Mouse (Mus musculus) lung, embryonic 14.5 days (tissue): Measurements from ENCODE around the gene Olfr855. TPM values are rescaled to one million over a fixed set of nuclear protein-coding genes. Genes with fewer than 3 reads are reported as not detected.
A peak's percentile ranks its signal among the peaks of the same experiment; 100 is the strongest.

Experiments
- ATAC-seq: fragments of 200-750 bp; cut with Nextera tagmentation; 2 replicates; pipeline ENCODE4 v1.8.0; 2017; ENCODE audit warnings: mild to moderate bottlenecking, moderate TSS enrichment, moderate library complexity; ENCODE audit not compliant: insufficient read depth
- DNase-seq: peaks from one replicate; pipeline ENCODE4 v3.0.0-alpha.2; 2015
- H3K27ac ChIP-seq: fragments of 300-500 bp; sonication (generic); 2 replicates; pipeline ENCODE4 v1.5.1; 2014; ENCODE audit warnings: low read depth, mild to moderate bottlenecking, moderate library complexity
- H3K27me3 ChIP-seq: fragments of 300-500 bp; sonication (generic); 2 replicates; pipeline ENCODE4 v1.6.1; 2014; ENCODE audit warnings: low read length, control low read depth; ENCODE audit not compliant: insufficient read depth
- H3K36me3 ChIP-seq: fragments of 300-500 bp; sonication (generic); 2 replicates; pipeline ENCODE4 v1.6.1; 2014; ENCODE audit warnings: control low read depth; ENCODE audit not compliant: insufficient read depth
- H3K4me1 ChIP-seq: fragments of 300-500 bp; sonication (generic); 2 replicates; pipeline ENCODE4 v1.6.1; 2014; ENCODE audit warnings: antibody characterized with exemption, control low read depth; ENCODE audit not compliant: insufficient read depth
- H3K4me2 ChIP-seq: fragments of 300-500 bp; sonication (generic); 2 replicates; pipeline ENCODE4 v1.6.1; 2014; ENCODE audit warnings: mild to moderate bottlenecking
- H3K4me3 ChIP-seq: fragments of 300-500 bp; sonication (generic); 2 replicates; pipeline ENCODE4 v1.5.1; 2014; ENCODE audit warnings: low read depth, low read length
- H3K9ac ChIP-seq: fragments of 300-500 bp; sonication (generic); 2 replicates; pipeline ENCODE4 v1.6.1; 2014
- H3K9me3 ChIP-seq: fragments of 300-500 bp; sonication (generic); 2 replicates; pipeline ENCODE4 v1.6.1; 2016; ENCODE audit warnings: low read depth, low read length, control low read depth
- CTCF ChIP-seq: IDR thresholded peaks from 2 replicates; pipeline ENCODE4 v1.5.1; 2016; ENCODE audit warnings: antibody characterized with exemption, low read depth
- WGBS: fragments of 180-500 bp; shearing (Covaris S2); extraction: QIAGEN DNeasy Blood & Tissue Kit; methylation state at CpG from one replicate; pipeline ENCODE4 v1.1.7; 2014; 5-methylcytosine and 5-hydroxymethylcytosine counted together
- polyA plus RNA-seq: library from polyadenylated mRNA; unstranded; fragments of >200 nt; fragmentation: Nextera tagmentation; extraction: Ambion mirVana; gene quantifications from 2 replicates; pipeline ENCODE4 v1.2.1, GENCODE M21; 2014

The Olfr855 gene
- not detected in 2 replicates for polyA plus RNA-seq

- Histone ChIP-seq H3K9me3 (no peaks in the 10 kb centered on the region), H3K9ac (no peak within 1 kb of the TSS), H3K36me3 (no peaks in the 10 kb centered on the region), H3K27ac (no peak within 1 kb of the TSS), H3K4me3 (no peak within 1 kb of the TSS), H3K4me2 (no peak within 1 kb of the TSS), H3K4me1 (no peaks in the 10 kb centered on the region), H3K27me3 (no peaks in the 10 kb centered on the region)
- no peak for DNase-seq
- TF ChIP-seq CTCF, result no peak
- no peak for ATAC-seq
These were observed at the start of gene Olfr855 for GRCm38 (mm10) chr9:19582317-19582716. Gene Olfr855 (plus strand): TSS chr9:19582617.

- Histone ChIP-seq H3K36me3 (no peaks in the 10 kb centered on the region), H3K9me3 (no peaks in the 10 kb centered on the region), H3K4me2 (no peak within 1 kb of the TSS), H3K4me3 (no peak within 1 kb of the TSS), H3K27me3 (no peaks in the 10 kb centered on the region), H3K4me1 (no peaks in the 10 kb centered on the region), H3K9ac (no peak within 1 kb of the TSS), H3K27ac (no peak within 1 kb of the TSS)
- no peak for TF ChIP-seq CTCF
- DNase-seq, result no peak
- ATAC-seq, result no peak
- WGBS, result 67% methylated on average over 1 of the region's 1 CpGs
These were observed 41.4 kb upstream of the Olfr855 start, which contains the start of gene Olfr853 for GRCm38 (mm10) chr9:19540976-19541375. Gene Olfr853 (minus strand): TSS chr9:19541076.

- DNase-seq, result no peak
- Histone ChIP-seq H3K4me1 (no peaks in the 10 kb centered on the region), H3K9me3 (no peaks in the 10 kb centered on the region; the same call in 1 of the 2 replicates), H3K27ac (no peak within 1 kb of the TSS), H3K9ac (no peak within 1 kb of the TSS), H3K27me3 (no peaks in the 10 kb centered on the region), H3K4me2 (no peak within 1 kb of the TSS), H3K4me3 (no peak within 1 kb of the TSS), H3K36me3 (no peaks in the 10 kb centered on the region)
- TF ChIP-seq CTCF, result no peak
- ATAC-seq, result no peak
- WGBS, result 64% methylated on average over 1 of the region's 1 CpGs
These were observed 15.1 kb upstream of the Olfr855 start, which contains the start of gene Olfr854 for GRCm38 (mm10) chr9:19567282-19567681. Gene Olfr854 (minus strand): TSS chr9:19567382.

- Histone ChIP-seq H3K9me3 (no peaks in the 10 kb centered on the region), H3K4me1 (no peaks in the 10 kb centered on the region), H3K4me2 (no peak overlapping the region), H3K4me3 (0 out of 2 replicates have a peak overlapping the region, but pooled peaks have one; percentile 57), H3K27ac (no peak overlapping the region), H3K27me3 (no peaks in the 10 kb centered on the region), H3K36me3 (peaks cover 9% of the 10 kb centered on the region; the same call in 1 of the 2 replicates), H3K9ac (no peak overlapping the region)
- WGBS, result 95% methylated on average over 3 of the region's 3 CpGs
- TF ChIP-seq CTCF, result no peak
- DNase-seq, result no peak
- ATAC-seq, result no peak
These were observed 38.9 kb downstream of the Olfr855 start for GRCm38 (mm10) chr9:19621297-19621696.

GRCm38 (mm10) chr9:19621843-19622822, 39.7 kb downstream of the Olfr855 start, which contains the start of gene Zfp317:
Gene Zfp317 (plus strand): TSS chr9:19622102.
- Histone ChIP-seq H3K27me3 (no peaks in the 10 kb centered on the region), H3K36me3 (peaks cover 12% of the 10 kb centered on the region; the same call in 1 of the 2 replicates), H3K4me2 (peak within 1 kb of the TSS; percentile 53), H3K9me3 (no peaks in the 10 kb centered on the region), H3K27ac (peak within 1 kb of the TSS; percentile 94), H3K4me3 (peak within 1 kb of the TSS; percentile 57), H3K9ac (peak within 1 kb of the TSS; percentile 68), H3K4me1 (no peaks in the 10 kb centered on the region)
- WGBS, result 2% methylated on average over 35 of the region's 35 CpGs
- peak; percentile 98 for ATAC-seq
- peak; percentile 99 for DNase-seq
- TF ChIP-seq CTCF, result no peak

- no peaks in the 10 kb centered on the region for H3K9me3 ChIP-seq
- TF ChIP-seq CTCF, result no peak
- H3K4me1 ChIP-seq, result no peaks in the 10 kb centered on the region
- no peaks in the 10 kb centered on the region for H3K27me3 ChIP-seq
- no peak overlapping the region for H3K4me2 ChIP-seq
- no peak for DNase-seq
- ATAC-seq, result no peak
- H3K27ac ChIP-seq, result no peak overlapping the region
- no peak overlapping the region for H3K4me3 ChIP-seq
- H3K9ac ChIP-seq, result no peak overlapping the region
- peaks cover 31% of the 10 kb centered on the region; the same call in 1 of the 2 replicates for H3K36me3 ChIP-seq
These were observed 47.2 kb downstream of the Olfr855 start for GRCm38 (mm10) chr9:19629574-19629973.

Other genes starting within 250 kb of the Olfr855 start
- not detected in 2 replicates for gene Olfr845, start 246.2 kb upstream of the Olfr855 start, polyA plus RNA-seq
- not detected in 2 replicates for gene Olfr846, start 218.6 kb upstream of the Olfr855 start, polyA plus RNA-seq
- not detected in 2 replicates for gene Olfr847, start 203.9 kb upstream of the Olfr855 start, polyA plus RNA-seq
- not detected in 2 replicates for gene Olfr849, start 142.4 kb upstream of the Olfr855 start, polyA plus RNA-seq
- gene Olfr850, start 104.4 kb upstream of the Olfr855 start, polyA plus RNA-seq, result not detected in 2 replicates
- gene Olfr851, start 89.3 kb upstream of the Olfr855 start, polyA plus RNA-seq, result not detected in 2 replicates
- gene Olfr853, start 41.5 kb upstream of the Olfr855 start, polyA plus RNA-seq, result not detected in 2 replicates
- gene Olfr854, start 15.2 kb upstream of the Olfr855 start, polyA plus RNA-seq, result not detected in 2 replicates
- 31.5 and 33.3 TPM in 2 replicates for gene Zfp317, start 39.5 kb downstream of the Olfr855 start, polyA plus RNA-seq
- not detected in 2 replicates for gene Olfr857, start 126.8 kb downstream of the Olfr855 start, polyA plus RNA-seq
- gene Olfr58, start 197.7 kb downstream of the Olfr855 start, polyA plus RNA-seq, result not detected in 2 replicates
- gene Olfr859, start 222.3 kb downstream of the Olfr855 start, polyA plus RNA-seq, result not detected in 2 replicates